Mouse (Mus musculus) stomach, postnatal 0 days (tissue): ENCODE measurements around the gene 1810024B03Rik.

Source experiments
- CTCF ChIP-seq: IDR thresholded peaks from 2 replicates; pipeline ENCODE4 v1.5.1; 2016; ENCODE audit warnings: antibody characterized with exemption, low read depth, mild to moderate bottlenecking, moderate library complexity
- EP300 ChIP-seq: optimal IDR thresholded peaks from 2 replicates; pipeline ENCODE3; 2016; ENCODE audit warnings: antibody characterized with exemption

GRCm38 (mm10) chr2:127204932-127205331 is 3.1 kb downstream of the 1810024B03Rik start:
- TF ChIP-seq CTCF (peak; percentile 86), EP300 (no peak)
